Mouse (Mus musculus) CH12.LX (cell line): ENCODE data around the gene Whrn. TPM values are rescaled to one million over a fixed set of nuclear protein-coding genes. Genes with fewer than 3 reads are reported as not detected.

ENCODE experiments used
- DNase-seq: peaks from one replicate; pipeline ENCODE4 v3.0.0-alpha.2; 2013; ENCODE audit errors: extremely low read depth
- H3K27ac ChIP-seq: 2 replicates; pipeline ENCODE4 v1.5.1; 2012; ENCODE audit warnings: low read depth, mild to moderate bottlenecking, control low read depth, moderate library complexity; ENCODE audit not compliant: insufficient read depth
- H3K27me3 ChIP-seq: replicated peaks from 2 replicates; pipeline ENCODE3; 2012; ENCODE audit warnings: inconsistent platforms
- H3K36me3 ChIP-seq, 2 experiments: replicated peaks in 1 of 2; 2 replicates each; pipeline versions ENCODE3 to v1.6.1; 2012; ENCODE audit warnings: inconsistent platforms in 1 of 2, low read length in 1 of 2, mild to moderate bottlenecking in 1 of 2, mixed read lengths in 1 of 2, moderate library complexity in 1 of 2; ENCODE audit not compliant: control insufficient read depth in 1 of 2, insufficient read depth in 1 of 2
- H3K4me1 ChIP-seq, 2 experiments: 2 replicates each; pipeline ENCODE4 v1.6.1; 2012; ENCODE audit warnings: inconsistent platforms in 1 of 2, moderate library complexity in 1 of 2; ENCODE audit not compliant: insufficient read depth in 2 of 2, control insufficient read depth in 1 of 2
- H3K4me2 ChIP-seq: 2 replicates; pipeline ENCODE4 v1.6.1; 2012; ENCODE audit warnings: low read depth, mild to moderate bottlenecking, control low read depth; ENCODE audit not compliant: poor library complexity, insufficient read depth, severe bottlenecking
- H3K4me3 ChIP-seq, 3 experiments: fragments of 150-350 bp in 1 of 3; sonication (generic) in 1 of 3; replicated peaks in 1 of 3; 2 replicates each; pipeline versions ENCODE3 to v1.5.1; 2011 to 2012; ENCODE audit warnings: low read depth in 2 of 3, low read length in 2 of 3, mild to moderate bottlenecking in 2 of 3, moderate library complexity in 2 of 3, control low read depth in 1 of 3, improper control_type of control experiment in 1 of 3, inconsistent platforms in 1 of 3, mixed read lengths in 1 of 3; ENCODE audit not compliant: poor library complexity in 1 of 3
- H3K79me2 ChIP-seq: replicated peaks from 2 replicates; pipeline ENCODE4 v1.6.1; 2012; ENCODE audit warnings: mild to moderate bottlenecking, moderate library complexity; ENCODE audit not compliant: control insufficient read depth, poor library complexity, insufficient read depth, severe bottlenecking; ENCODE audit errors: extremely low read depth
- H3K9ac ChIP-seq: 2 replicates; pipeline ENCODE4 v1.6.1; 2012; ENCODE audit warnings: low read depth, mild to moderate bottlenecking, control low read depth, moderate library complexity; ENCODE audit not compliant: insufficient read depth
- H3K9me3 ChIP-seq: replicated peaks from 2 replicates; pipeline ENCODE3; 2012; ENCODE audit warnings: low read length, inconsistent platforms, mixed read lengths
- BHLHE40 ChIP-seq: IDR thresholded peaks from 2 replicates; pipeline ENCODE4 v1.6.1; 2011; ENCODE audit warnings: mild to moderate bottlenecking, low read depth, low read length, improper control_type of control experiment
- CHD1 ChIP-seq: IDR thresholded peaks from 2 replicates; pipeline ENCODE4 v1.6.1; 2012; ENCODE audit warnings: low read depth, low read length, improper control_type of control experiment, inconsistent platforms
- CHD2 ChIP-seq: IDR thresholded peaks from 2 replicates; pipeline ENCODE4 v1.6.1; 2011; ENCODE audit warnings: low read length, improper control_type of control experiment
- CTCF ChIP-seq, 2 experiments: IDR thresholded peaks in 1 of 2; conservative IDR thresholded peaks in 1 of 2; 2 replicates each; pipeline ENCODE4 v1.5.1; 2011 to 2012; ENCODE audit warnings: low read depth in 2 of 2, low read length in 2 of 2, improper control_type of control experiment in 1 of 2, inconsistent platforms in 1 of 2, mild to moderate bottlenecking in 1 of 2, moderate library complexity in 1 of 2
- ELF1 ChIP-seq: IDR thresholded peaks from 2 replicates; pipeline ENCODE4 v1.6.1; 2014; ENCODE audit warnings: low read depth, mild to moderate bottlenecking, inconsistent platforms, low read length, improper control_type of control experiment
- EP300 ChIP-seq: IDR thresholded peaks from 2 replicates; pipeline ENCODE4 v1.6.1; 2011; ENCODE audit warnings: low read length, improper control_type of control experiment
- ETS1 ChIP-seq: conservative IDR thresholded peaks from 2 replicates; pipeline ENCODE4 v1.6.1; 2012; ENCODE audit warnings: low read depth, mild to moderate bottlenecking, inconsistent platforms, low read length, improper control_type of control experiment, moderate library complexity
- HCFC1 ChIP-seq: IDR thresholded peaks from 2 replicates; pipeline ENCODE4 v1.6.1; 2012; ENCODE audit warnings: low read depth, mild to moderate bottlenecking, inconsistent platforms, low read length, improper control_type of control experiment
- IRF4 ChIP-seq: IDR thresholded peaks from 2 replicates; pipeline ENCODE4 v1.6.1; 2014; ENCODE audit warnings: low read depth, mild to moderate bottlenecking, inconsistent platforms, low read length, improper control_type of control experiment
- KAT2A ChIP-seq: IDR thresholded peaks from 2 replicates; pipeline ENCODE4 v1.6.1; 2012; ENCODE audit warnings: low read length, improper control_type of control experiment, inconsistent platforms; ENCODE audit not compliant: insufficient replicate concordance
- MAFK ChIP-seq: IDR thresholded peaks from 2 replicates; pipeline ENCODE4 v1.6.1; 2011; ENCODE audit warnings: low read length, improper control_type of control experiment; ENCODE audit not compliant: insufficient replicate concordance
- MAX ChIP-seq: IDR thresholded peaks from 2 replicates; pipeline ENCODE4 v1.6.1; 2011; ENCODE audit warnings: low read length, improper control_type of control experiment
- MAZ ChIP-seq: IDR thresholded peaks from 2 replicates; pipeline ENCODE4 v1.6.1; 2012; ENCODE audit warnings: low read depth, mild to moderate bottlenecking, inconsistent platforms, low read length, improper control_type of control experiment, moderate library complexity
- MEF2A ChIP-seq: IDR thresholded peaks from 2 replicates; pipeline ENCODE4 v1.6.1; 2014; ENCODE audit warnings: low read depth, mild to moderate bottlenecking, inconsistent platforms, low read length, improper control_type of control experiment, borderline replicate concordance
- MXI1 ChIP-seq: IDR thresholded peaks from 2 replicates; pipeline ENCODE4 v1.6.1; 2011; ENCODE audit warnings: mild to moderate bottlenecking, low read depth, low read length, improper control_type of control experiment
- MYC ChIP-seq: IDR thresholded peaks from 2 replicates; pipeline ENCODE4 v1.6.1; 2011; ENCODE audit warnings: low read depth, mild to moderate bottlenecking, improper control_type of control experiment, low read length
- NELFE ChIP-seq: IDR thresholded peaks from 2 replicates; pipeline ENCODE4 v1.6.1; 2011; ENCODE audit warnings: low read depth, low read length, improper control_type of control experiment
- NRF1 ChIP-seq: IDR thresholded peaks from 2 replicates; pipeline ENCODE4 v1.6.1; 2014; ENCODE audit warnings: low read depth, mild to moderate bottlenecking, inconsistent platforms, low read length, improper control_type of control experiment, moderate library complexity
- PAX5 ChIP-seq: IDR thresholded peaks from 2 replicates; pipeline ENCODE4 v1.6.1; 2012; ENCODE audit warnings: low read length, inconsistent platforms, mixed read lengths
- POLR2A ChIP-seq: IDR thresholded peaks from 2 replicates; pipeline ENCODE4 v1.6.1; 2011; ENCODE audit warnings: low read depth, mild to moderate bottlenecking, improper control_type of control experiment, low read length
- RAD21 ChIP-seq: IDR thresholded peaks from 2 replicates; pipeline ENCODE4 v1.6.1; 2011; ENCODE audit warnings: low read depth, mild to moderate bottlenecking, low read length, improper control_type of control experiment, moderate library complexity
- RCOR1 ChIP-seq: conservative IDR thresholded peaks from 2 replicates; pipeline ENCODE4 v1.6.1; 2012; ENCODE audit warnings: low read depth, mild to moderate bottlenecking, inconsistent platforms, low read length, improper control_type of control experiment
- SIN3A ChIP-seq: IDR thresholded peaks from 2 replicates; pipeline ENCODE4 v1.6.1; 2012; ENCODE audit warnings: low read length, improper control_type of control experiment, inconsistent platforms
- SMC3 ChIP-seq: IDR thresholded peaks from 2 replicates; pipeline ENCODE4 v1.6.1; 2011; ENCODE audit warnings: low read depth, low read length, improper control_type of control experiment
- UBTF ChIP-seq: IDR thresholded peaks from 2 replicates; pipeline ENCODE4 v1.6.1; 2012; ENCODE audit warnings: low read depth, mild to moderate bottlenecking, inconsistent platforms, low read length, improper control_type of control experiment, moderate library complexity
- USF1 ChIP-seq: IDR thresholded peaks from 2 replicates; pipeline ENCODE4 v1.6.1; 2014; ENCODE audit warnings: low read depth, mild to moderate bottlenecking, inconsistent platforms, low read length, improper control_type of control experiment
- ZC3H11A ChIP-seq: IDR thresholded peaks from 2 replicates; pipeline ENCODE4 v1.6.1; 2012; ENCODE audit warnings: low read depth, mild to moderate bottlenecking, inconsistent platforms, low read length, improper control_type of control experiment
- ZMIZ1 ChIP-seq: IDR thresholded peaks from 2 replicates; pipeline ENCODE4 v1.6.1; 2012; ENCODE audit warnings: low read depth, mild to moderate bottlenecking, inconsistent platforms, low read length, improper control_type of control experiment
- ZNF384 ChIP-seq: IDR thresholded peaks from 2 replicates; pipeline ENCODE4 v1.6.1; 2012; ENCODE audit warnings: low read depth, low read length, improper control_type of control experiment, inconsistent platforms
- dilution Hi-C: fragments of 300-500 bp; cut with MboI; formaldehyde crosslinking; loops from 2 replicates; pipeline ENCODE4 v1.14.3; 2020; ENCODE audit warnings: low sequenced_read_pairs; ENCODE audit not compliant: extremely low pct_unique_long_range_greater_than_20kb, extremely low pct_ligation_motif_present
- in situ Hi-C: fragments of 300-500 bp; cut with MboI; formaldehyde crosslinking; loops from 3 replicates; pipeline ENCODE4 v1.14.3; 2019; ENCODE audit warnings: low sequenced_read_pairs, low pct_ligation_motif_present, low pct_unique_long_range_greater_than_20kb, mixed read lengths
- polyA plus RNA-seq: library from polyadenylated mRNA; unstranded; fragments of >175 nt; gene quantifications from 2 replicates; pipeline ENCODE4 v1.2.1, GENCODE M21; 2012; ENCODE audit warnings: low read depth; ENCODE audit not compliant: insufficient read length
- total RNA-seq, 2 experiments: library from RNA; depleted of rRNA; stranded (reverse); fragments of 300-350 nt in 1 of 2; fragments of >200 nt in 1 of 2; gene quantifications; 2 replicates each; pipeline ENCODE4 v1.2.3; 2012 to 2014

Gene Whrn
- total and polyA plus RNA-seq, 3 experiments = 0.99 to 9.4 (median 4.5) TPM

DNA sequence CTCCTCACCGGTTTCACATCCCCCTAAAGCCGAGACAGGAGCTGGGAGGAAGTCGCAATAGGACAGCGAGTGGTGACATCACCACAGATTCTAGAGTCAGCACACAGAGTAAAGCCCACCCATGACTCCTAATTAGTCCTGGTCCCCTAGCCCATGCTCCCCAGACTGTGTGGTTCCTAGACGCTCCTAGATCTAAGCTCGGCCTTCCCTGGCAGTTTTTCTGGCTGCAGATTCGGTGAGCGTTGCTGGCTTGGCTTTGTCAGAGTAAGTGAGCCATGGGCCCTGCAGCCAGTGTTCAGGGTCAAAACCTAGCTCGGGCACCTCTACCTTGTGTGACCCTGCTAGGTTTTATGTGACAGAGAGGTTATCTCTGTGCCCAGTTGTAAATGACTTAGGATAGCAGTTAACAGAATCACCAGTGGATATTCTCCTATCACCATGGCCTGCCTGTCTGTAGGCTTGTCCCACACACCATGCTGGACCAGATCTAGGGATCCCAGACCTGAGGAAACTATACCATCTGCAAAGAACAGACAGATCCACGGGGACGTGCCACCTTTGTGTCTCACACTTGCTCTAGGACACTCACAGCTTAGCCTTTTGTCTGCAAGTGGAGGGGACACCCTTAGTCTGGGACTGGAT is 105.8 kb downstream of the Whrn start:
- peaks cover 74 to 91% of the 10 kb centered on the region in 2 experiments for H3K36me3 ChIP-seq

DNA sequence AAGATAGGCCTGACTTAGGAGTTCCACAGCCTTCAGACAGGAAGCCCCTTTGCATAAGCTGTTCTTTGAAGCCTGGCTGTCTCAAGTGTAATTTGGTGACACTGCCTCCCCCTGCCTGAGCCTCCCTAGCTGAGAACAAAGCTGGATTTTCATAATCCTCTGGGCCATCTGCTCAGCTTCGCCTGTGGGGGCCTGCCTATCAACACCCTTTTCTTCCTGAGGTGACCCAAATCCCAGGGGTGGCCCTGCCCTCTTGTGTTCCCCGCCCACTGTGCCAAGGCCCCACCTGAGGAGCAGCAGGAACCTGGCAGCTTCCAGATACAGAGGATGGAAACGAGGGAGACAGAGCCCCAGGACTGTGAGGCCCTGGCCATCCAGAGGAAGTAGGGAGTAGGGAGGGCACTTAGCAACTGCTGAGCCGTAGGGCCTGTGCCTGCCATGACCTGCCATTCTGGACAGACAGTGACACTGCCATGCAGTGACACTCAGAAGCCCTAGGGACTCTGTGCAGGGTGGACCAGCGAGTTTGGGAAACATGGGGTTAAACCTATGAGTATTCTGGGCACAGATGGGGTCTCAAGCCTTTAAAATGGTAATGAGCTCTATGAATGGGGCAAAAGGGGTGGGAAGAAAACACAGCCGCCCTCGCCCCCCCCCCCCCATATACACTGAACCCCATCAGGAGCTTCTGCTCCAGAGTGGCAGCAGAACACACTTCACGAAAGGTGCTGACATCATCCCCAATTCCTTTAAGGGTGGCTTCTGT is 106.5 kb downstream of the Whrn start:
- H3K4me3 ChIP-seq = peak overlapping the region in 1 of 3 experiments; percentile 17
- TF ChIP-seq PAX5 = no peak
- no peak for TF ChIP-seq NRF1
- 0 out of 2 replicates have a peak, but pooled peaks have one; percentile 34 for TF ChIP-seq MAX
- TF ChIP-seq USF1 = no peak
- no peak; the same call in 1 of the 2 replicates for TF ChIP-seq CHD2
- no peak for TF ChIP-seq HCFC1
- TF ChIP-seq ZC3H11A = no peak
- 0 out of 2 replicates have a peak, but pooled peaks have one; percentile 17 for TF ChIP-seq KAT2A
- TF ChIP-seq ZMIZ1 = 0 out of 2 replicates have a peak, but pooled peaks have one; percentile 24
- no peak; the same call in none of the 2 replicates for TF ChIP-seq SIN3A
- TF ChIP-seq UBTF = no peak
- TF ChIP-seq MAFK = 0 out of 2 replicates have a peak, but pooled peaks have one; percentile 39
- peak in 1 of 2 experiments; percentile 22; a peak in 2 of 4 replicates for TF ChIP-seq CTCF (conservative IDR thresholded peaks at IDR 0.05 in 1 of 2, IDR thresholded peaks at IDR 0.05 in 1 of 2; ENCODE audit: low read depth in 2 of 2, low read length in 2 of 2)
- TF ChIP-seq MEF2A = peak; percentile 38; the same call in 1 of the 2 replicates
- peak; percentile 57 for TF ChIP-seq EP300
- TF ChIP-seq MYC = no peak; the same call in 1 of the 2 replicates
- no peak; the same call in 1 of the 2 replicates for TF ChIP-seq RAD21
- TF ChIP-seq BHLHE40 = no peak; the same call in 1 of the 2 replicates
- no peak for TF ChIP-seq NELFE
- TF ChIP-seq RCOR1 = 0 out of 2 replicates have a peak, but pooled peaks have one; percentile 32
- peak; percentile 27; the same call in 1 of the 2 replicates for TF ChIP-seq MAZ
- TF ChIP-seq IRF4 = no peak; the same call in none of the 2 replicates
- no peak for TF ChIP-seq ZNF384
- peak; percentile 76; the same call in 1 of the 2 replicates for TF ChIP-seq CHD1
- no peak for TF ChIP-seq ELF1
- TF ChIP-seq MXI1 = peak; percentile 24; the same call in 1 of the 2 replicates
- TF ChIP-seq SMC3 = no peak; the same call in 1 of the 2 replicates
- no peak; the same call in 1 of the 2 replicates for TF ChIP-seq POLR2A

More for the DNA sequence above, 105.8 kb downstream of the Whrn start:
- Histone ChIP-seq H3K27me3 (no peaks in the 10 kb centered on the region), H3K79me2 (peaks cover 61% of the 10 kb centered on the region), H3K4me2 (peak overlapping the region; percentile 52), H3K4me3 (no peak overlapping the region), H3K9ac (no peak overlapping the region), H3K27ac (peak overlapping the region; percentile 98), H3K9me3 (no peaks in the 10 kb centered on the region), H3K4me1 (peaks cover 58 to 98% of the 10 kb centered on the region in 2 experiments)
- no peak for DNase-seq
- TF ChIP-seq IRF4 (peak; percentile 58; the same call in 1 of the 2 replicates), ETS1 (peak; percentile 44; the same call in 1 of the 2 replicates), CTCF (conservative IDR thresholded peaks at IDR 0.05 in 1 of 2, IDR thresholded peaks at IDR 0.05 in 1 of 2; ENCODE audit: low read depth in 2 of 2, low read length in 2 of 2) (no peak)
- dilution Hi-C loops (no loop called here), in situ Hi-C loops (no loop called here)

More for the DNA sequence above, 106.5 kb downstream of the Whrn start:
- in situ Hi-C loops = no loop called here
- H3K9me3 ChIP-seq = no peaks in the 10 kb centered on the region
- DNase-seq = peak; percentile 81
- dilution Hi-C loops = no loop called here
- peak overlapping the region; percentile 52 for H3K4me2 ChIP-seq
- H3K4me1 ChIP-seq = peaks cover 59 to 97% of the 10 kb centered on the region in 2 experiments
- peak overlapping the region; percentile 98 for H3K27ac ChIP-seq
- peaks cover 69 to 90% of the 10 kb centered on the region in 2 experiments for H3K36me3 ChIP-seq
- peaks cover 54% of the 10 kb centered on the region for H3K79me2 ChIP-seq
- no peaks in the 10 kb centered on the region for H3K27me3 ChIP-seq
- H3K9ac ChIP-seq = peak overlapping the region; percentile 14
